In the genomic region with DNA sequence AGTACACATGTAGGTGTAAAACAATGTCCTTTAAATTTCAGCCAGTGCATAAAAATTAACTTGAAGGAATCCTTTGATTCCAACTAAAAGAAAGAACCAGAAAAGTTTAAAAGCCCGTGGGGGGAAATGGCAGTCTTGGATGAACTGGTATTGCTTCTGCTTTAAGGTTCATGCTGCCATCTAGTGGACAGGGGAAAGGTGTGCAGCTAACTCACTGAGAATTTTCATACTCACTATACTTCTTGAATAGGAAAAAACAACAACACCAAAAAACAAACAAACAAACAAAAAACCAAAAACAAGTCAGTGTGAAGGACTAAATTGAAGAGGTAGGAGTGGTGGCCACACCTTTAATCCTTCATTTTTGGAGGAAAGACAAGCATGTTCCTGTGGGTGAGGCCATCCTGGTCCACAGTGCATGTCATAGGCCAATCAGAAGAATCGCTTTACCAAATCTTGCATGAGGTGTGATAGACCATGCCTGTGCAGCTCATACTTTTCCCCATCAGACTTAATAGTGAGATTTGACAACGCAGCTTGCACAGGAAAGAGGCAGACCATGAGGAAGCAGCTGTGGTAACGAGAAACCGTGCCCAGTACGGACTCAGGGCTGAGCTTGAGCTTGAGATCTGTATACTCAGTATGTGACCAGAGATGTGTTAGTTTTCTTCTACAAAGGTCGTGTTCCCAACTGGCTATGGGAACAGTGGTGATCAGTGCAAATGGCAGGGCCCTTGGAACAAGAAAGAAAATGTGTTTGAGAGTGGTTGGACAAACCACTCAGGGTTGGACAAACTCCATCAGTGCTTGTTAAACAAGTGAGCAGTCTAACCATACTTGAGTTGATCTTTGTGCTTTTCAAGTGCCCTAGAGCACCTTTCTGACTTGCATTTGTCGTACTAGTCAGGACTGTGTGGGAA, we compare ENCODE assay signal across 9 mouse cellular contexts. TPM values are rescaled to one million over a fixed set of nuclear protein-coding genes. Genes with fewer than 3 reads are reported as not detected.
DNase-seq lines count a peak whose midpoint lies in the region; ATAC-seq and TF ChIP-seq lines count a peak whose summit lies in the region.
"Had no signal": no experiment of that assay in that cellular context is flagged by ENCODE, and none has a peak within 500 bp of the region (broad histone marks: within the 10 kb centered on the region; RNA-seq: fewer than 3 reads in every experiment).

No protein-coding gene starts in this region.

- TF ChIP-seq POLR2A in kidney, adult 2 months (IDR thresholded peaks at IDR 0.05; ENCODE audit: low read depth, low read length) = no peak
- no peak for TF ChIP-seq POLR2A in cortical plate, adult 2 months (IDR thresholded peaks at IDR 0.05; ENCODE audit: extremely low read depth, insufficient read depth, low read length)

- peaks cover 2% of the 10 kb centered on the region; the same call in 1 of the 2 replicates for H3K4me1 ChIP-seq in kidney, adult 2 months (ENCODE audit: control insufficient read depth, insufficient read depth, low read length)
- no peaks in the 10 kb centered on the region; the same call in 1 of the 2 replicates for H3K4me1 ChIP-seq in cortical plate, adult 2 months (ENCODE audit: control insufficient read depth, insufficient read depth, low read length)
- no peaks in the 10 kb centered on the region for H3K4me1 ChIP-seq in midbrain, postnatal 0 days (ENCODE audit: insufficient read depth, low read length)

- H3K4me2 ChIP-seq in midbrain, postnatal 0 days (ENCODE audit: low read depth, low read length, poor library complexity, severe bottlenecking) = no peak overlapping the region

- 67% methylated on average over 8 of the region's 8 CpGs for WGBS in kidney, adult 2 months
- 77% methylated on average over 8 of the region's 8 CpGs for WGBS in midbrain, postnatal 0 days

- ATAC-seq in midbrain, postnatal 0 days (ENCODE audit: low FRiP score) = peak; percentile 47; the same call in 1 of the 2 replicates

- no peaks in the 10 kb centered on the region for H3K9me3 ChIP-seq in midbrain, postnatal 0 days (ENCODE audit: low read length)

- no peaks in the 10 kb centered on the region for H3K27me3 ChIP-seq in kidney, adult 2 months (replicated peaks; ENCODE audit: control insufficient read depth, insufficient read depth, low read length)
- no peaks in the 10 kb centered on the region for H3K27me3 ChIP-seq in midbrain, postnatal 0 days (ENCODE audit: insufficient read depth, low read length)

- H3K36me3 ChIP-seq in kidney, adult 2 months (ENCODE audit: control insufficient read depth, insufficient read depth, low read length) = no peaks in the 10 kb centered on the region
- no peaks in the 10 kb centered on the region for H3K36me3 ChIP-seq in midbrain, postnatal 0 days (ENCODE audit: insufficient read depth, low read length)

- no peak overlapping the region for H3K9ac ChIP-seq in midbrain, postnatal 0 days (replicated peaks; ENCODE audit: low read length, poor library complexity, severe bottlenecking)

- peak; percentile 42 for TF ChIP-seq CTCF in kidney, adult 2 months (conservative IDR thresholded peaks at IDR 0.05; ENCODE audit: insufficient read depth, insufficient read length, low read depth, low read length)
- TF ChIP-seq CTCF in cortical plate, adult 2 months (IDR thresholded peaks at IDR 0.05; ENCODE audit: extremely low read depth, insufficient read depth, low read length) = peak; percentile 58; the same call in 1 of the 2 replicates
- TF ChIP-seq CTCF in midbrain, postnatal 0 days (IDR thresholded peaks at IDR 0.05) = peak; percentile 90

- H3K27ac ChIP-seq in kidney, adult 2 months (ENCODE audit: insufficient read depth, low read depth, low read length) = no peak overlapping the region
- H3K27ac ChIP-seq in cortical plate, adult 2 months (ENCODE audit: insufficient read depth, low read length) = no peak overlapping the region
- H3K27ac ChIP-seq in midbrain, postnatal 0 days (ENCODE audit: low read depth, low read length) = no peak overlapping the region

- H3K4me3 ChIP-seq in kidney, adult 2 months (ENCODE audit: insufficient read depth, low read depth, low read length) = no peak overlapping the region
- H3K4me3 ChIP-seq in cortical plate, adult 2 months (ENCODE audit: insufficient read depth, low read length) = no peak overlapping the region
- H3K4me3 ChIP-seq in midbrain, postnatal 0 days (ENCODE audit: low read depth, low read length) = no peak overlapping the region
- H3K4me3 ChIP-seq: erythroblast, embryonic 14.5 days had no signal

- peak; percentile 72 for DNase-seq in kidney, adult 2 months
- DNase-seq in kidney, adult 11 months = no peak
- peak; percentile 79 for DNase-seq in 416B (ENCODE audit: low read depth)
- peak; percentile 56 for DNase-seq in ES-CJ7 (ENCODE audit: low read depth, low spot score)
- DNase-seq in kidney, postnatal 36 days = peak; percentile 46 to 64
- peak; percentile 84 for DNase-seq in midbrain, postnatal 0 days (ENCODE audit: low spot score)
- DNase-seq in gastrocnemius, postnatal 10 days = no peak

RNA-seq across cellular contexts. Expression of a gene that starts 52.8 kb away (rescaled TPM):
- 25.7 and 32.2 TPM in 2 replicates for polyA plus RNA-seq in kidney, adult 2 months (2012; rRNA removed)
- 47.3 and 50.4 TPM in 2 replicates for polyA plus RNA-seq in cortical plate, adult 2 months (2012; rRNA removed)
- total RNA-seq in midbrain, postnatal 0 days (2014; rRNA removed) = 14.0 and 20.8 TPM in 2 replicates
- 24.4 and 26.1 TPM in 2 replicates for polyA plus RNA-seq in midbrain, postnatal 0 days (2015; fragmentation: Nextera tagmentation; extraction: Ambion mirVana)
- total RNA-seq in gastrocnemius, postnatal 10 days (2021) = 10 to 100 TPM; 15.5 to 18.3 TPM

Comparison
In these comparisons a context has a peak if more than half of its experiments do, and no peak if none do; other contexts are left out.
1. DNase-seq: peak in kidney, adult 2 months (single experiment), 416B (single experiment), ES-CJ7 (single experiment), kidney, postnatal 36 days (2 of 2) and midbrain, postnatal 0 days (single experiment); none in kidney, adult 11 months (single experiment) and gastrocnemius, postnatal 10 days (single experiment).
2. Peak in every context shown above with its lines, with median percentiles within 50 percentile points of each other: CTCF ChIP-seq.